Mouse (Mus musculus) kidney, embryonic 14.5 days (tissue): ENCODE results near the gene Pllp. TPM values are rescaled to one million over a fixed set of nuclear protein-coding genes. Genes with fewer than 3 reads are reported as not detected.
A peak's percentile ranks its signal among the peaks of the same experiment; 100 is the strongest.

Experiments used
- ATAC-seq: fragments of 200-750 bp; cut with Nextera tagmentation; 2 replicates; pipeline ENCODE4 v1.8.0; 2017; ENCODE audit warnings: moderate number of reproducible peaks, mild to moderate bottlenecking, moderate TSS enrichment, moderate library complexity; ENCODE audit not compliant: low FRiP score, low TSS enrichment
- H3K27ac ChIP-seq: fragments of 300-500 bp; sonication (generic); 2 replicates; pipeline ENCODE4 v1.5.1; 2014; ENCODE audit warnings: low read depth, mild to moderate bottlenecking, low read length, moderate library complexity, mixed read lengths
- H3K27me3 ChIP-seq: fragments of 300-500 bp; sonication (generic); 2 replicates; pipeline ENCODE4 v1.6.1; 2014; ENCODE audit warnings: mild to moderate bottlenecking, low read length; ENCODE audit not compliant: control insufficient read depth, insufficient read depth
- H3K36me3 ChIP-seq: fragments of 300-500 bp; sonication (generic); 2 replicates; pipeline ENCODE4 v1.6.1; 2014; ENCODE audit warnings: low read length, mixed read lengths; ENCODE audit not compliant: control insufficient read depth, insufficient read depth
- H3K4me1 ChIP-seq: fragments of 300-500 bp; sonication (generic); 2 replicates; pipeline ENCODE4 v1.6.1; 2014; ENCODE audit warnings: low read length, mixed read lengths; ENCODE audit not compliant: control insufficient read depth, insufficient read depth
- H3K4me2 ChIP-seq: fragments of 300-500 bp; sonication (generic); replicated peaks from 2 replicates; pipeline ENCODE4 v1.6.1; 2014; ENCODE audit warnings: low read depth, mild to moderate bottlenecking, low read length
- H3K4me3 ChIP-seq: fragments of 300-500 bp; sonication (generic); 2 replicates; pipeline ENCODE4 v1.5.1; 2014; ENCODE audit warnings: mild to moderate bottlenecking, low read length
- H3K9ac ChIP-seq: fragments of 300-500 bp; sonication (generic); 2 replicates; pipeline ENCODE4 v1.6.1; 2014; ENCODE audit warnings: low read depth, mild to moderate bottlenecking, low read length, moderate library complexity
- H3K9me3 ChIP-seq: fragments of 300-500 bp; sonication (generic); 2 replicates; pipeline ENCODE4 v1.6.1; 2016; ENCODE audit warnings: low read length; ENCODE audit not compliant: control insufficient read depth
- WGBS: fragments of 180-500 bp; shearing (Covaris S2); extraction: QIAGEN DNeasy Blood & Tissue Kit; methylation state at CpG from one replicate; pipeline ENCODE4 v1.1.7; 2014; 5-methylcytosine and 5-hydroxymethylcytosine counted together
- polyA plus RNA-seq: library from polyadenylated mRNA; unstranded; fragments of >200 nt; fragmentation: Nextera tagmentation; extraction: Ambion mirVana; gene quantifications from 2 replicates; pipeline ENCODE4 v1.2.1, GENCODE M21; 2014

Gene Pllp
- polyA plus RNA-seq, 1 experiment from 2014 or later = 19.3 TPM

DNA sequence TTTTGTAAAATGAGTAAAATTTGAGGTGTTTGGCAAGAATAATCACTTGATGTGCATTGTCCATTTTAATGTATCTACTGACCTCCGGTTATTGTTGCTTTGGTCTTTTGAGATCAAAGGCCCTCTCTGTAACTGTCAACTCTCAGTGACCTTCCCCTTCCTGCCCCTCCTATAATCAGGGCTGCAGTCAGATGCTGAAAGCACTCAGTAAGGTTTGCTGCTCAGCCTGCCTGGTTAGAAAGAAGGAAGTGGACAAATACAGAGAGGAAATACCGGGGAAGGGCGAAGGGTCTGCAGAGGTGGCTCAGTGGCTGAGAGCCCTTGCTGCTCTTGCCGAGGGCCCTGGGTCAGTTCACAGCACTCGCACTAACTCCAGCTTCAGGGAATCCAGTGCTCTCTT is 21.7 kb downstream of the Pllp start:
- no peak overlapping the region for H3K27ac ChIP-seq
- no peak overlapping the region for H3K4me3 ChIP-seq
- H3K4me2 ChIP-seq = no peak overlapping the region
- no peaks in the 10 kb centered on the region for H3K27me3 ChIP-seq
- no peaks in the 10 kb centered on the region for H3K4me1 ChIP-seq
- no peaks in the 10 kb centered on the region for H3K9me3 ChIP-seq
- no peak overlapping the region for H3K9ac ChIP-seq
- H3K36me3 ChIP-seq = peaks cover 49% of the 10 kb centered on the region
- WGBS = 67% methylated on average over 5 of the region's 5 CpGs
- ATAC-seq = no peak

DNA sequence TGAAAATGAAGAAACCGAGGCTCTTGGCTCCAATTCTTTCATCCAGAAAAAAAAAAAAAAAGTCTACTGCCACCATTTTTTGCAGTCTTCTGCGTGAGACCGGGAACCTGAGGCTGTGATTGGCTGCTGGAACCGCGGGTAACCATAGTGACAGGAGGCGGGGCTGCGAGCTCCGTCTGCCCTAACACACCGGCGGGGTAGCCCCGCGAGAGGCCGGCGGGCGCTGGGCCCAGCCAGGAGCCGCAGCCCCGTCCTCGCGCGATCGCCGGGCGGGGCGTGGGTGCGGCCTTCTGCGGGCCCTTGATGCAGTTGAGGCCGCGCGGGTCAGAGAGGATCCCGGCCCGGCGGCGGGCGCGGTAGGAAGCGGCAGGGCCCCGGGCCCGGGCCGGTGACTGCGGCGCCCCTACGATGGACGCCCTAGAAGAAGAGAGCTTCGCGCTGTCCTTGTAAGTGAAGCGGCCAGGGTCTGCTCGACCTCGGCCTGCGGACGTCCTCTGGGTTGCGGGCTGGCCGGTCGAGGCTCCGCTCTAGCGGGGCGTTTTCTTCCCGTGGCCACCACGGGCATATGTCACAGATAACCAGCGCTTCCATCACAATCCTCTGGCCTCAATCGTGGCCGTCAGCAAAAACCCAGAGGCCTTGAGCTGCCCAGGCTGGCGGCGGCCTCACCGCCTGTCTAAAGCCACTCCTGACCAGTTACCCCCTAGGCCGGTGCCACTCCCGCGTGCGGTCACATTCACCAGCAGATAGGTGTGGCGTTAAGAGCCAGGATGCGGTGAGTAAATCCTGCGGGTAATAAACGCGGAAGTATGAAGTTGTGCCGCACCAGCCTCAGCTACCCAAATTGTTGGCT is 29.4 kb downstream of the Pllp start, which contains the start of gene Arl2bp:
Gene Arl2bp, plus strand, starts transcription at position 145 of the 853 bp plus-strand sequence.
- peaks cover 24% of the 10 kb centered on the region for H3K36me3 ChIP-seq
- peak; percentile 99 for ATAC-seq
- H3K4me1 ChIP-seq = 0 out of 2 replicates have a peak, but pooled peaks cover 9% of the 10 kb centered on the region
- H3K4me3 ChIP-seq = peak within 1 kb of the TSS; percentile 89
- H3K9ac ChIP-seq = peak within 1 kb of the TSS; percentile 96
- no peaks in the 10 kb centered on the region for H3K9me3 ChIP-seq
- WGBS = under 1% methylated on average over 73 of the region's 74 CpGs
- H3K27me3 ChIP-seq = no peaks in the 10 kb centered on the region
- peak within 1 kb of the TSS; percentile 69 for H3K4me2 ChIP-seq
- H3K27ac ChIP-seq = peak within 1 kb of the TSS; percentile 83

DNA sequence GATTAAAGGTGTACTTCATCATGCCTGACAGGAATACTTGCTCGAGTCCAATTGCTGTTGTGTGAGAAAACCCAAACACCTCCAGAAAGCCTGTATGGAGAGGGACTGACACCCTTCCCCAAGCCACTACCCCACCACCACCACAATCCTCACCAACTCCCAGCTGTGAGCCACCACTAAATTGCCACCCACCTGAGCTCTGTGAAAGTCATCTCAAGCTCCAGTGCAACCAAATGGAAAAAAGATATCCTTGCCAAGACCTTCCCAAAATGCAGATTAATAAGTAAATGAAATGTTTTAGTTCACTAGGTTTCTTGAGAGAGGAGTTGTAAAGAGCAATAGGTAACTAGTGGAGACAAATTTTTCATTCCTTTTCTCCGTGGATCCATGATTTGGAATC is 31.4 kb downstream of the Pllp start:
- Histone ChIP-seq H3K4me1 (0 out of 2 replicates have a peak, but pooled peaks cover 9% of the 10 kb centered on the region), H3K4me2 (no peak overlapping the region), H3K36me3 (peaks cover 10% of the 10 kb centered on the region), H3K4me3 (no peak overlapping the region), H3K27ac (no peak overlapping the region), H3K27me3 (no peaks in the 10 kb centered on the region), H3K9ac (no peak overlapping the region), H3K9me3 (no peaks in the 10 kb centered on the region)
- ATAC-seq = no peak
- WGBS = 78% methylated on average over 2 of the region's 2 CpGs

DNA sequence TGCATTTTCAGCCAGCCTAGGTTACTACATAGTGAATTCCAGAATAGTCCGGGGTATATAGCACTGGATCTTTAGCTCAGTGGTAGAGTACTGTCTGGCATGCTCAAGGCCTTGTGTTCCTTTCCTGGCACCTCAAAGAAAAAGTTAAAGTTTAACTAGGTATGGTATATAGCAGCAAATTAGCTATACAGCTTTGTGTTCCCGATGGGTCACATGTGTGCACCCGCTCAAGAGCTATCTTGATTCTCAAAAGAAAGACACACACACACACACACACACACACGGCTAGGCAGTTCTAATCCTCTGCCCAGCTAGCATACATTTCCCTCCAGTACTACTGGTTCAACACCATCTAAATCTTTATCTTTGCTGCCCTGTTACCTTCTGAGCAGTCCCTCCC is 35.7 kb downstream of the Pllp start:
- no peaks in the 10 kb centered on the region for H3K9me3 ChIP-seq
- H3K4me2 ChIP-seq = no peak overlapping the region
- no peak overlapping the region for H3K4me3 ChIP-seq
- H3K36me3 ChIP-seq = peaks cover 15% of the 10 kb centered on the region
- no peaks in the 10 kb centered on the region for H3K27me3 ChIP-seq
- no peak overlapping the region for H3K27ac ChIP-seq
- no peaks in the 10 kb centered on the region for H3K4me1 ChIP-seq
- H3K9ac ChIP-seq = no peak overlapping the region
- no peak for ATAC-seq
- 84% methylated on average over 4 of the region's 4 CpGs for WGBS

DNA sequence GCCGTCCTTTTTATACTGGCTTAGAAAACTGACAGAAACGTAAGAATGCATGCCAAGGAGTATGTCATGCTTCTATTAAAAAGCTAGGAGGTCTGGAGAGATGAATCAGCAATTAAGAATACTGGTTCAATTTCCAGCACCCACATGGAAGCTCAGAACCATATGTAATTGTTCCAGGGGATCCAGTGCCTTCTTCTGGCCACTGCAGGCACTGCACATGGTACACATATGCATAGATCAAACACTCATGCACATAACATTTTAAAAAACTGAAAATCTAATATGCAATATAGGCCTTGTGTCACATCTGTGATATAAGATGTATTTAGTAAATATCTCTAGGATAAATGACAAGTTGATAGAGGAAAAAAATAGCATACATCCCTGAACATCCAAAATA is 38.0 kb downstream of the Pllp start:
- Histone ChIP-seq H3K4me2 (no peak overlapping the region), H3K27ac (no peak overlapping the region), H3K4me3 (no peak overlapping the region), H3K9me3 (no peaks in the 10 kb centered on the region), H3K27me3 (no peaks in the 10 kb centered on the region), H3K36me3 (peaks cover 32% of the 10 kb centered on the region), H3K9ac (no peak overlapping the region), H3K4me1 (no peaks in the 10 kb centered on the region)
- ATAC-seq = no peak
- WGBS = 94% methylated on average over 2 of the region's 2 CpGs

DNA sequence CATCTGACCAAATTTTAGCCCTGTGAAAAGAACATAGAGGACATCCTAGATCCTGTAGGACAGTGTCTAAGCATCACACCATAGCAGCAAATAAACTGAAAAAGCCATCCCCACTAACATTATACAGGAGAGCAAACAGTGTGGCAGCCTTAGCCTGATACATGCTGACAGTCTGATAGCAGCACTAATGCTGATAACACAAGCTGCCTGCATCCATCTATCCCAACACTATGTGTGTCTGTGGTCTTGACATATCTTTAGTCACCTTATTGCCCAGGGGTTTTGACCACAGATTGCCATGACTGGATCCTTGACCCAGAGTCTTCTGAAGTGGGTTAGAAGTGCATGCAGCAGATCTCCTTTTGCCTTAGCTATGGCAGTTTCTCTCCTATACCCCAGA is 41.1 kb downstream of the Pllp start:
- Histone ChIP-seq H3K27me3 (no peaks in the 10 kb centered on the region), H3K36me3 (peaks cover 46% of the 10 kb centered on the region), H3K4me3 (no peak overlapping the region), H3K4me1 (no peaks in the 10 kb centered on the region), H3K27ac (no peak overlapping the region), H3K9me3 (no peaks in the 10 kb centered on the region), H3K9ac (no peak overlapping the region), H3K4me2 (no peak overlapping the region)
- ATAC-seq = no peak

DNA sequence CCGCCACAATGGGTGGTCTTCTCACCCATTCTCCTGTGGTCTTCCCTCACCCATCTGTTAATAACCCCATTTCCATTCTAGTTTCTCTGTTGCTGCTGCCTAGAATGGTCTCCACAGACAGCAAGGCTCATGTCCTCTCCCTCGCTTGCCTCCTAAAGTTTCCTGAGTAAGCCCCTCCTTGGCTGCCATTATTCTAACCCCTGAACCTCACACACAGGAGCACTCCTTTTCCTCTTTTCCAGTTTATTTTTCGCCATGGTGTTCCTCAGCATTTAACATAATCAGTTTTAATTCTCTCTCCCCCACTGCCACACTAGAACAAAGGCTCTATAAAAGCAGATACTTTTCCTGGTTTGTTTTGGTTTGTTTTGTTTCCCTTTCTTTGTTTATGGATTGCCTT is 43.1 kb downstream of the Pllp start:
- H3K36me3 ChIP-seq = peaks cover 49% of the 10 kb centered on the region
- H3K27me3 ChIP-seq = no peaks in the 10 kb centered on the region
- WGBS = 89% methylated on average over 3 of the region's 3 CpGs
- H3K9me3 ChIP-seq = no peaks in the 10 kb centered on the region
- no peak overlapping the region for H3K4me3 ChIP-seq
- H3K9ac ChIP-seq = no peak overlapping the region
- no peak overlapping the region for H3K27ac ChIP-seq
- no peaks in the 10 kb centered on the region for H3K4me1 ChIP-seq
- ATAC-seq = no peak
- no peak overlapping the region for H3K4me2 ChIP-seq

DNA sequence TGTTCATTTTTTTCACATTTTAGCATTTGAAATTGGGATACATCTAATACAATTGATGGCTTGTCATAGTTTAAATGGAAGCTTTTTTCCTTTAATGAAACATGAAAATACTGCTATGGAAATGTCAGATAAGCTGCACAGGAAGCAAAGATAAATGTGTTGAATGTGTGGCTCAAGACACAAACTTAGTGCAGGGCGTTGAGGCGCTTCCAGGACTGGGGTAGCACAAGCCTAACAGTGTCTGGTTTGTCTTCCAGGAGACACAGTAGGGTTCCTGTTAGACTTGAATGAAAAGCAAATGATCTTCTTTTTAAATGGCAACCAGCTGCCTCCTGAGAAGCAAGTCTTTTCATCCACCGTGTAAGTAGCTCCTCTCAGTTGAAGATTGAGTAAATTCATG is 46.6 kb downstream of the Pllp start:
- ATAC-seq = no peak
- Histone ChIP-seq H3K36me3 (peaks cover 57% of the 10 kb centered on the region), H3K27me3 (no peaks in the 10 kb centered on the region), H3K4me3 (no peak overlapping the region), H3K4me1 (no peaks in the 10 kb centered on the region), H3K4me2 (no peak overlapping the region), H3K9me3 (no peaks in the 10 kb centered on the region), H3K9ac (no peak overlapping the region), H3K27ac (no peak overlapping the region)
- WGBS = 80% methylated on average over 3 of the region's 3 CpGs

DNA sequence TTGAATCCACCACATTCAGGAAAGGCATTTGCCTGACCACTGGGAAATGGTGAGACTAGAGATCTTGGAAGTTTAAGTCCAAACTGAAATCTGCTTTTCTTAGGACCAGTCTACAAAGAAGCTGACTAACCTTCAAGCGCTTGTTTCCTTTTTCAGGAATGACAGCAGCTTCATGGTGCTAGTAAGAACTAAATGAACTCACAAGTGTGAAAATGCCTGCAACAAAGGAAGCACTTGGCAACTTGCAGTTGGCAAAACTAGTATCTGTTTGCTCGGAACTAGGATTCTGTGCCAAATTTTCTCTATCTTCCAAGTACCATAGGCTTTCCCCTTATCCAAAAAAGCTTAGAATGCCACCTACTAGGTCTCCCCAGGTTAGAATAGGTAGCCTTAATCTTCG is 49.9 kb downstream of the Pllp start:
- Histone ChIP-seq H3K36me3 (peaks cover 60% of the 10 kb centered on the region), H3K4me3 (no peak overlapping the region), H3K9ac (no peak overlapping the region), H3K4me2 (no peak overlapping the region), H3K27me3 (no peaks in the 10 kb centered on the region), H3K4me1 (no peaks in the 10 kb centered on the region), H3K27ac (no peak overlapping the region), H3K9me3 (no peaks in the 10 kb centered on the region)
- no peak for ATAC-seq
- WGBS = 98% methylated on average over 3 of the region's 3 CpGs
